Mouse (Mus musculus) spleen, adult 2 months (tissue): Measurements from ENCODE around the gene Ret. TPM values are rescaled to one million over a fixed set of nuclear protein-coding genes. Genes with fewer than 3 reads are reported as not detected.

Experiments
- DNase-seq, 2 experiments: peaks; one replicate each; pipeline versions ENCODE4 v3.0.0 to v3.0.0-alpha.2; 2012 to 2021; ENCODE audit warnings: low spot score in 2 of 2, low read depth in 1 of 2
- H3K27ac ChIP-seq: fragments of 200-500 bp; 2 replicates; pipeline ENCODE4 v1.5.1; 2012; ENCODE audit warnings: low read length, inconsistent platforms; ENCODE audit not compliant: insufficient read depth
- H3K27me3 ChIP-seq: fragments of 200-500 bp; 2 replicates; pipeline ENCODE4 v1.6.1; 2012; ENCODE audit warnings: mild to moderate bottlenecking, moderate library complexity, low read length, inconsistent platforms; ENCODE audit not compliant: control insufficient read depth, insufficient read depth
- H3K36me3 ChIP-seq: fragments of 200-500 bp; 2 replicates; pipeline ENCODE4 v1.6.1; 2012; ENCODE audit warnings: mild to moderate bottlenecking, low read length, inconsistent platforms; ENCODE audit not compliant: control insufficient read depth, insufficient read depth
- H3K4me1 ChIP-seq: fragments of 200-500 bp; 2 replicates; pipeline ENCODE4 v1.6.1; 2011; ENCODE audit warnings: inconsistent platforms; ENCODE audit not compliant: control insufficient read depth, insufficient read depth, insufficient read length
- H3K4me3 ChIP-seq: fragments of 200-500 bp; 2 replicates; pipeline ENCODE4 v1.5.1; 2011; ENCODE audit warnings: mild to moderate bottlenecking, inconsistent platforms; ENCODE audit not compliant: insufficient read depth, insufficient read length; ENCODE audit errors: extremely low read depth
- CTCF ChIP-seq: fragments of 200-500 bp; IDR thresholded peaks from 2 replicates; pipeline ENCODE4 v1.5.1; 2011; ENCODE audit warnings: mild to moderate bottlenecking, inconsistent platforms; ENCODE audit not compliant: insufficient read depth, insufficient read length, insufficient replicate concordance; ENCODE audit errors: extremely low read depth
- POLR2A ChIP-seq: fragments of 200-500 bp; IDR thresholded peaks from 2 replicates; pipeline ENCODE4 v1.6.1; 2011; ENCODE audit warnings: low read depth, low read length, inconsistent platforms
- WGBS: fragments of 180-500 bp; shearing (Covaris S2); methylation state at CpG from one replicate; pipeline ENCODE4 v1.1.7; 2018; 5-methylcytosine and 5-hydroxymethylcytosine counted together
- polyA plus RNA-seq: library from polyadenylated mRNA; depleted of rRNA; stranded (reverse); fragments of >200 nt; gene quantifications from 2 replicates; pipeline ENCODE4 v1.2.3, GENCODE M21; 2012

Gene Ret
- polyA plus RNA-seq, 1 experiment = 0.68 TPM

DNA sequence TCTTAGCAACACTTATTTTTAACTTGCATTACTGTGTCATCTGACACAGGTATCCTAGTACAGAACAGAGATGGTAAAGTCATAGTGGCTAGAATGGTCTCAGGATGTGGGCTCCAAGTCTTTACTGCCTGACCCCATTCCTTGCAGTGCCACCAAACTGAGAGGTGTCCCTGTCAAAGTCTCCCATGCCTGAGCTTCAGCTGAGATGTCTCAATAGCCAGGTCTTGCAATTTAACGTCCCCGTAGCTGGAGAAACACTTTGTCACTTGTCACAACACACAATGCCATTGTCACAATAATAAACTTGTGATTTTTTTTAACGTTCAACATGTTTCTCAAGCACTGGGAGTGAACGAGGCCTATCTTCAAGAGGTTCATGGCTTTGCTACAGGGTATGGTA is 47.4 kb downstream of the Ret start:
- 90% methylated on average over 4 of the region's 4 CpGs for WGBS
- no peak overlapping the region for H3K27ac ChIP-seq
- H3K4me3 ChIP-seq = no peak overlapping the region
- H3K4me1 ChIP-seq = no peaks in the 10 kb centered on the region
- TF ChIP-seq POLR2A (no peak), CTCF (no peak)
- H3K27me3 ChIP-seq = no peaks in the 10 kb centered on the region
- DNase-seq = no peak
- no peaks in the 10 kb centered on the region for H3K36me3 ChIP-seq

DNA sequence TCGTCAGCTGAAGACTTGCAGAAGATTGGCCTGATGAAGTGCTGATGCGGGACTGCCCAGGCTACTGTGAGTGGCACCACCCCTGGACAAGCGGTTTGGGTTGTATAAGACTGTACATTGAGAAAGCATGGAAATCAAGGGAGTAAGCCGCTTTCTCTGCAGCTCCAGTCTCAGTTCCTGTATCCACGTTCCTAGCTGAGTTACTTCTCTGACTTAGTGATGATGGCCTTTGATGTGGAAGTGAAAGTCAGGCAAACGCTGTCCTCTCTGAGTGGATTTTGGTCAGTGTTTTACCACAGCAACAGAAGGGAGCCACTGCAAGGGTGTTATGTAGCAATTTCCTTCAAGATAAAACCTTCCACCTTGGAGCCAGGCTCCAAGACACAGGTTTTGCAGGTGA is 56.6 kb downstream of the Ret start:
- WGBS = 57% methylated on average over 6 of the region's 6 CpGs
- TF ChIP-seq POLR2A (no peak), CTCF (no peak)
- H3K27ac ChIP-seq = no peak overlapping the region

GRCm38 (mm10) chr6:118138731-118139709 is 58.5 kb downstream of the Ret start, which contains the start of gene Csgalnact2:
Gene Csgalnact2 (minus strand): TSS chr6:118139140.
- 8% methylated on average over 64 of the region's 66 CpGs for WGBS
- no peak for TF ChIP-seq CTCF
- peak; percentile 42; the same call in 1 of the 2 replicates for TF ChIP-seq POLR2A
- Histone ChIP-seq H3K27ac (peak within 1 kb of the TSS; percentile 49), H3K27me3 (no peaks in the 10 kb centered on the region), H3K4me1 (peaks cover 2% of the 10 kb centered on the region; the same call in 1 of the 2 replicates), H3K4me3 (peak within 1 kb of the TSS; percentile 68), H3K36me3 (no peaks in the 10 kb centered on the region)
- peak; percentile 69 to 87 for DNase-seq

More for the DNA sequence above, 56.6 kb downstream of the Ret start:
- Histone ChIP-seq H3K36me3 (no peaks in the 10 kb centered on the region), H3K27me3 (no peaks in the 10 kb centered on the region), H3K4me3 (no peak overlapping the region), H3K4me1 (no peaks in the 10 kb centered on the region)
- no peak for DNase-seq

DNA sequence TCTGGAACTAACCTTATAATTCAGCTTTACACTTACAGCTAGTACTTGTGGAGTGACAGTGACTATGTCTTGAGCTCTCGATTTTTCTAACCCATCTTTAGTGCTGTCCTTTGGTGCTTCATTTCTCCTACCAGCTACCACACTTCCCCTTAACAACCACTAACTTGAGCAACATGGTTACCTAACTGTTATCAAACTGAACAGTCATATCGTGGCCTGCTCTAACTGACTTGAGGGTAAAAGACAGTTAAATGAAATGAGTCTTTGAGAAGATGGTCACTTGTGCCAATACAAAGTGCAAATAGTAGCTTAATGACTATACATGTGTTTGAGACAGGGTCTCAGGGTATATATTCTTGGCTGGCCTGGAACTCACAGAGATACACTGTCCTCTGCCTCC is 60.4 kb downstream of the Ret start:
- Histone ChIP-seq H3K4me1 (peaks cover 2% of the 10 kb centered on the region; the same call in 1 of the 2 replicates), H3K27me3 (no peaks in the 10 kb centered on the region), H3K4me3 (no peak overlapping the region), H3K36me3 (no peaks in the 10 kb centered on the region), H3K27ac (no peak overlapping the region)
- no peak for DNase-seq
- no peak for TF ChIP-seq CTCF
- no peak for TF ChIP-seq POLR2A
- 38% methylated on average over 2 of the region's 2 CpGs for WGBS

GRCm38 (mm10) chr6:118134461-118134860 is 63.1 kb downstream of the Ret start:
- no peak for DNase-seq
- H3K27ac ChIP-seq = no peak overlapping the region; the same call in 1 of the 2 replicates

GRCm38 (mm10) chr6:118130022-118130421 is 67.5 kb downstream of the Ret start:
- DNase-seq = no peak
- TF ChIP-seq POLR2A = no peak
- TF ChIP-seq CTCF = no peak
- Histone ChIP-seq H3K4me1 (peaks cover 4% of the 10 kb centered on the region; the same call in 1 of the 2 replicates), H3K27ac (no peak overlapping the region), H3K4me3 (no peak overlapping the region), H3K27me3 (no peaks in the 10 kb centered on the region), H3K36me3 (peaks cover 2% of the 10 kb centered on the region; the same call in 1 of the 2 replicates)
- WGBS = 64% methylated on average over 2 of the region's 2 CpGs

More at GRCm38 (mm10) chr6:118134461-118134860, 63.1 kb downstream of the Ret start:
- WGBS = 65% methylated on average over 1 of the region's 1 CpGs
- Histone ChIP-seq H3K27me3 (no peaks in the 10 kb centered on the region), H3K4me3 (no peak overlapping the region), H3K36me3 (no peaks in the 10 kb centered on the region), H3K4me1 (peaks cover 2% of the 10 kb centered on the region; the same call in 1 of the 2 replicates)
- TF ChIP-seq CTCF (no peak), POLR2A (no peak)

DNA sequence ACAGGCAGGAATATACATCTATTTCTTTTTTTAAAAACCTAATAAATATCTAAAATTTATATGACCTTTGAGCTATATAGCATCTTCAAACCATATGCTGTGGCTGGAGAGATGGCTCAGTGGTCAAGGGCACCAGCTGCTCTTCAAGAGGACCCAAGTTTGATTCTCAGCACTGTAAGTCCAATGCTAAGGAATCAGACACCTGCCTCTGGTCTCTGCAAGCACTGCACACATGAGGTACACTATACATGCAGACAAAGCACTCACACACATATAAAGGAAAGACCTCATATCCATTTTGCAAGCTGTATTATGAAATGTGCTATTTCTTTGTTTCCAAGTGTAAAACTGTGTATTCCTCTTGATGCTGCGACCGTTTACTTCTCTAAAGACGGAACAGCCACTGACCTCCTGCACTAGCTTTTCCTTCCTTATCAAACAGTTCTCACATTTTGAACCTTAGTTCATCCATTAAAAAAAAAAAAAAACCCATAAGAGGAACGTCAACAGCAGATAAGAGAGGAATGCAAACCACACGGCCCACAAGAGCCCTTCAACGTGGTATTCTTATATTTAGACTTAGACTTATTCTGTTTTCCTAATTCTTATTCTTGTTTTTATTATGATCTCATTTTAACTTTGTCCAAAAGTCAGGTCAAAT is 69.6 kb downstream of the Ret start:
- no peaks in the 10 kb centered on the region for H3K27me3 ChIP-seq
- no peak overlapping the region for H3K27ac ChIP-seq
- peaks cover 9% of the 10 kb centered on the region for H3K36me3 ChIP-seq
- no peak for DNase-seq
- H3K4me3 ChIP-seq = no peak overlapping the region
- TF ChIP-seq POLR2A (no peak), CTCF (no peak)
- WGBS = 45% methylated on average over 6 of the region's 6 CpGs
- peaks cover 2% of the 10 kb centered on the region; the same call in 1 of the 2 replicates for H3K4me1 ChIP-seq
